Mouse (Mus musculus) limb, embryonic 10.5 days (tissue): ENCODE results near the gene Mbd5. TPM values are rescaled to one million over a fixed set of nuclear protein-coding genes. Genes with fewer than 3 reads are reported as not detected.
"Not testable (repeated sequence)": the region's sequence is repeated elsewhere in the genome, so short reads cannot be mapped to it uniquely, and the experiment has no call there.

ENCODE experiments used
- DNase-seq: peaks from one replicate; pipeline ENCODE4 v3.0.0-alpha.2; 2017; ENCODE audit warnings: low spot score
- H3K27ac ChIP-seq: fragments of 300-500 bp; sonication (generic); 2 replicates; pipeline ENCODE4 v1.5.1; 2016; ENCODE audit warnings: mild to moderate bottlenecking
- H3K27me3 ChIP-seq: fragments of 300-500 bp; sonication (generic); 2 replicates; pipeline ENCODE4 v1.6.1; 2016; ENCODE audit warnings: low read depth, mild to moderate bottlenecking; ENCODE audit not compliant: poor library complexity, severe bottlenecking
- H3K36me3 ChIP-seq: fragments of 300-500 bp; sonication (generic); 2 replicates; pipeline ENCODE4 v1.6.1; 2016; ENCODE audit warnings: mild to moderate bottlenecking, moderate library complexity
- H3K4me1 ChIP-seq: fragments of 300-500 bp; sonication (generic); 2 replicates; pipeline ENCODE4 v1.6.1; 2016
- H3K4me3 ChIP-seq: fragments of 300-500 bp; sonication (generic); 2 replicates; pipeline ENCODE4 v1.5.1; 2016; ENCODE audit warnings: mild to moderate bottlenecking, moderate library complexity
- H3K9me3 ChIP-seq: fragments of 300-500 bp; sonication (generic); replicated peaks from 2 replicates; pipeline ENCODE4 v1.6.1; 2016; ENCODE audit warnings: mild to moderate bottlenecking
- WGBS: fragments of 180-500 bp; shearing (Covaris S2); methylation state at CpG from one replicate; pipeline ENCODE4 v1.1.7; 2016; 5-methylcytosine and 5-hydroxymethylcytosine counted together
- polyA plus RNA-seq: library from polyadenylated mRNA; unstranded; fragments of >200 nt; fragmentation: Nextera tagmentation; extraction: Ambion mirVana; gene quantifications from 2 replicates; pipeline ENCODE4 v1.2.1, GENCODE M21; 2016

Mbd5 gene
- polyA plus RNA-seq, 1 experiment from 2014 or later = 27.7 TPM

GRCm38 (mm10) chr2:49191695-49192094 lies 242.4 kb downstream of the Mbd5 start:
- 98% methylated on average over 3 of the region's 3 CpGs for WGBS
- H3K9me3 ChIP-seq = no peaks in the 10 kb centered on the region
- H3K27me3 ChIP-seq = no peaks in the 10 kb centered on the region
- no peak overlapping the region for H3K4me3 ChIP-seq
- H3K36me3 ChIP-seq = no peaks in the 10 kb centered on the region
- H3K27ac ChIP-seq = no peak overlapping the region
- no peaks in the 10 kb centered on the region for H3K4me1 ChIP-seq
- no peak for DNase-seq

DNA sequence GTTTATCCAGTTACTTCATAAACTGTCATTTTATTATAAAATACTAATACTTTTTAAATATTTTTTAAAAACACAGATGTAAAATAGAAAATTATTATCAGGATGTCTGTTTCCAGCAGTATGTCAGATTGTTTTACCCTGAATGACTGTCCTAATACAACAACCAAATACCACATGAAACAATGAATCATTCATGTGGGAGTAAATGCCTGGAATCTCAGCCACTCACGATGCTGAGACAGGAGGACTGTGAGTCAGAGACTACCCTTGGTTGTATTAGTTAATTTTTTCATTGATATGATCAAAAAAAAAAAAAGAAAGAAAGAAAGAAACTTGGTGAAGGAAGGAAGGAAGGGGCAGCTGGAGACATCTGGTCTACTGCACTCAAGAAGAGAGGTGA lies 254.8 kb downstream of the Mbd5 start:
- Histone ChIP-seq H3K9me3 (no peaks in the 10 kb centered on the region), H3K27me3 (no peaks in the 10 kb centered on the region), H3K27ac (no peak overlapping the region), H3K36me3 (no peaks in the 10 kb centered on the region), H3K4me3 (no peak overlapping the region), H3K4me1 (no peaks in the 10 kb centered on the region)
- 85% methylated on average over 1 of the region's 1 CpGs for WGBS
- DNase-seq = no peak

DNA sequence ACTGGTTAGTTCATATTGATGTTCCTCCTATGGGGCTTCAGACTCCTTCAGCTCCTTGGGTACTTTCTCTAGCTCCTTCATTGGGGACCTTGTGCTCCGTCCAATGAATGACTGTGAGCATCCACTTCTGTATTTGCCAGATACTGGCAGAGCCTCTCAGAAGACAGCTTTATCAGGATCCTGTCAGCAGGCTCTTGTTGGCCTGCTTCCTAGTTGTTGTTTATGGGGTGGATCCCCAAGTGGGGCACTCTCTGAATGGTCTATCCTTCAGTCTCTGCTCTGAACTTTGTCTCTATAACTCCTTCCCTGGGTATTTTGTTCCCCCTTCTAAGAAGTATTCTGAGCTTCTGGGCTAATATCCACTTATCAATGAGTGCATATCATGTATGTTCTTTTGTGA lies 256.4 kb downstream of the Mbd5 start:
- H3K4me3 ChIP-seq, H3K4me1 ChIP-seq, H3K9me3 ChIP-seq, H3K27ac ChIP-seq, DNase-seq, H3K27me3 ChIP-seq, H3K36me3 ChIP-seq: not testable (repeated sequence)
- 100% methylated on average over 1 of the region's 1 CpGs for WGBS

DNA sequence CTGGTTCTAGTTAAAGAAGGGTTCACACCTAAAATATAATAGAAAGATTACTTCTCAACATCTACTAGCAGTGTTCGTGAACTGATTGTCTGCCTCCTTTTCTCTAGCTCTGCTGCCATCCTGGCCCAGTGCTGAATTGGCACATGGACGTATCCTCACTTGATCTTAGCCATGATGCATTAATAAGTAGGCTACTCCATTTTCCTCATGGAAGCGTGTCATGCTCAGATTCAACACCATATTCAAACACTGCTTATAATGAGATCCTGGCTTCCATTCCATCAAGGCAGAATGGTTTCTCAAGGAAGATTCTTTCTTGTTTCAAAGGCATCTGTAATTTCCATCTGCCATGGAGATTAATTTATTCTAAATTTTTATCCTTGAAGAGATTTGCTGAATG lies 260.0 kb downstream of the Mbd5 start:
- Histone ChIP-seq H3K36me3 (no peaks in the 10 kb centered on the region), H3K9me3 (no peaks in the 10 kb centered on the region), H3K4me1 (no peaks in the 10 kb centered on the region), H3K4me3 (no peak overlapping the region), H3K27ac (no peak overlapping the region), H3K27me3 (no peaks in the 10 kb centered on the region)
- no peak for DNase-seq
- WGBS = 91% methylated on average over 3 of the region's 3 CpGs

- no peak overlapping the region for H3K4me3 ChIP-seq
- no peaks in the 10 kb centered on the region for H3K36me3 ChIP-seq
- H3K9me3 ChIP-seq = no peaks in the 10 kb centered on the region
- no peak for DNase-seq
- no peaks in the 10 kb centered on the region for H3K4me1 ChIP-seq
- no peak overlapping the region for H3K27ac ChIP-seq
- 95% methylated on average over 1 of the region's 1 CpGs for WGBS
- no peaks in the 10 kb centered on the region for H3K27me3 ChIP-seq
Observed at GRCm38 (mm10) chr2:49210408-49210807, 261.1 kb downstream of the Mbd5 start.

- no peak overlapping the region for H3K27ac ChIP-seq
- DNase-seq = no peak
Observed at GRCm38 (mm10) chr2:49229725-49230124, 280.4 kb downstream of the Mbd5 start.

GRCm38 (mm10) chr2:49234064-49234463 lies 284.8 kb downstream of the Mbd5 start:
- no peaks in the 10 kb centered on the region; the same call in 1 of the 2 replicates for H3K36me3 ChIP-seq
- no peak overlapping the region for H3K27ac ChIP-seq
- no peaks in the 10 kb centered on the region for H3K4me1 ChIP-seq
- DNase-seq = no peak
- 90% methylated on average over 2 of the region's 2 CpGs for WGBS
- H3K9me3 ChIP-seq = no peaks in the 10 kb centered on the region
- no peak overlapping the region for H3K4me3 ChIP-seq
- H3K27me3 ChIP-seq = no peaks in the 10 kb centered on the region

More at GRCm38 (mm10) chr2:49229725-49230124, 280.4 kb downstream of the Mbd5 start:
- Histone ChIP-seq H3K4me3 (no peak overlapping the region), H3K36me3 (no peaks in the 10 kb centered on the region), H3K4me1 (no peaks in the 10 kb centered on the region), H3K27me3 (no peaks in the 10 kb centered on the region), H3K9me3 (no peaks in the 10 kb centered on the region)

DNA sequence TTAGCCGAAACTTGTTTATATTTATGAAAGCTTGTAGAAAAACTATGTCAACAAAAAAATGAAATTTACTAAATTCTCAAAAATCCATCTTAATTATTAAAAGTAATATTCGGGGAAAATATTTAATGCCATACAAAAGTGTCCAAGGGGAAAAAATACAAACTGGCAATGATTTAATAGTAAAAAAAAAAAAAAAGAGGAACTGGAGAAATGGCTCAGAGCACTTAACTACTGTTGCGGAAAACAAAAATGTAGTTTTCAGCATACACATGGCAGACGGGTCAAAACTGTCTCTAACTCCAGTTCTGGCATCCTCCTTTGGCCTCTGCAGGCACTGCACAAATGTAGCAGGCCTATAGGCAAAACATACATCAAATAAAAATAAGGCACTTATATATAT lies 292.4 kb downstream of the Mbd5 start:
- 94% methylated on average over 4 of the region's 4 CpGs for WGBS

DNA sequence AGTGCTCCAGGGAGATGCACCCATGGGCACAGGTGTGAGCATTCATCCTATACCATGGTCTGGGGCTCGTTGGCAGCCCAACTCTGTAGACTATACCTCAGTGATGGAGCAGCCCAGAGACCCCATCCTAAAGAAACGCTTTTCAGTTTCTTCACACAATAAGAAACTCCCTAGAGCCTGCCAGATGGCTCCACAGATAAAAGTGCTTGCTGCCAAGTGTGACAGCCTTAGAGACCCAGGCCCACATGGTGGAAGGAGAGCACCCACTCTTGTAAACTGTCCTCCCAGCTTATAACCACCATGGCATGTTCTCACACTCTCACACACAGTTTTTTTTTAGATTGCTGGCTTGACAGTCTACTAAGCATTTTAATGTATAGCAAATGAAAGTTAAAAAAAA lies 314.8 kb downstream of the Mbd5 start:
- Histone ChIP-seq H3K4me3 (no peak overlapping the region), H3K9me3 (no peaks in the 10 kb centered on the region), H3K27me3 (no peaks in the 10 kb centered on the region), H3K4me1 (no peaks in the 10 kb centered on the region), H3K36me3 (no peaks in the 10 kb centered on the region), H3K27ac (no peak overlapping the region)
- WGBS = 65% methylated on average over 2 of the region's 2 CpGs
- DNase-seq = no peak

More for the DNA sequence above, 292.4 kb downstream of the Mbd5 start:
- H3K27ac ChIP-seq = no peak overlapping the region
- H3K4me3 ChIP-seq = no peak overlapping the region
- DNase-seq = no peak
- no peaks in the 10 kb centered on the region for H3K27me3 ChIP-seq
- H3K4me1 ChIP-seq = no peaks in the 10 kb centered on the region
- H3K36me3 ChIP-seq = no peaks in the 10 kb centered on the region
- no peaks in the 10 kb centered on the region for H3K9me3 ChIP-seq

- Histone ChIP-seq H3K36me3 (no peaks in the 10 kb centered on the region), H3K27ac (peak overlapping the region; percentile 5; the same call in 1 of the 2 replicates), H3K4me3 (no peak overlapping the region), H3K9me3 (no peaks in the 10 kb centered on the region), H3K4me1 (peaks cover 6% of the 10 kb centered on the region), H3K27me3 (no peaks in the 10 kb centered on the region)
- 26% methylated on average over 11 of the region's 11 CpGs for WGBS
- DNase-seq = peak; percentile 34
Observed at GRCm38 (mm10) chr2:49272295-49272967, 323.1 kb downstream of the Mbd5 start.

DNA sequence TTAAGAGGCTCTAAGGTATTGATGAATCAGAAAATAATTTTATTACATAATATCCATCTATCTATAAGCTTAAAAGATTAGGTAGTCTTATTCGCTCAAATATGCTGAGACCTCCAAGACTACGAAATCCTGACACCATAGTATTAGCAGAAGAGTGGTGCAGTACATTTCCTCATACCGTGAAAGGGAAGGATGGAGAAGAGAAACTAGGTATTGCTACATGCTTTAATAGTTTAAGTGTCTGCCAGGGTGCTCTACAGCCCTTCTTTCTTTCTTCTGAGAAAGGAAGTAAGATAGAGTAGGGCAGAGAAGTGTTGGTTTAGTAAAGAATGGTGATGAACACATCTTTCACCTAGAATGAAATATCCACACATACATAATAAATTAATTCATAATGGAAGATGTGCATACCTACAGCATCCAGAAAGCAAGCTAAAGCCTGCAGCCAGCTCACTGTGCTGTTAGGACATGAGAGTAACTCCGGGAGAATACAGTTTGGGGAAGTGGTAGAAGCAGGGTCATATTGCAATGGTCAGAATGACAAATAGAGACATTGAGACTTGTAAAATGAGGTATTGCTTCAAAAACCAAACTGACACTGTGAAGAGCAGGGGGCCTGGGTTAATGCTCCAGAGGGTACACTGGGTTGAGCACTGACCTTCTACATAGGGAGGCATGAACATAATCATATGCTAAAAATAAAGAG lies 326.9 kb downstream of the Mbd5 start:
- peaks cover 23% of the 10 kb centered on the region for H3K4me1 ChIP-seq
- DNase-seq = no peak
- WGBS = 90% methylated on average over 4 of the region's 4 CpGs
- H3K9me3 ChIP-seq = no peaks in the 10 kb centered on the region
- H3K4me3 ChIP-seq = no peak overlapping the region
- no peaks in the 10 kb centered on the region for H3K27me3 ChIP-seq
- no peak overlapping the region for H3K27ac ChIP-seq
- H3K36me3 ChIP-seq = no peaks in the 10 kb centered on the region; the same call in 1 of the 2 replicates

DNA sequence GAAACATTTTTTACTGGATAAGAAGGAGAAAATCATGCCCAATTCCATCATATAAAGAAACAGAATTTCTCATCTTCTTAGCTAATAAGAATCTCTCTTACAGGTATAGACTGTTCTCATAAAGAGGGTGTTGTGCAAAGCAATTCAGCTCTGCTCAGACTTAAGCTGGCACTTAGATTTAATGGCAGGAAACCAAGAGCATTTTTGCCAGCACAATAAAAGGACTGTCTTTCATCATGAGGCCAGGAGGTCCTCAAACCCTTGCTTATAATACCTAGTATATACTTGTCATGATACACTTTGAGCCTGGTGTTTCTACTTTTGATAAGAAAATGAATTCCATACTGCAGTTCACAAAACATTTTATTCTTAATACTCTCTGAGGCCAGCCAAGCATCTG lies 331.2 kb downstream of the Mbd5 start:
- Histone ChIP-seq H3K4me3 (no peak overlapping the region), H3K9me3 (no peaks in the 10 kb centered on the region), H3K27me3 (no peaks in the 10 kb centered on the region), H3K27ac (no peak overlapping the region), H3K4me1 (peaks cover 23% of the 10 kb centered on the region), H3K36me3 (no peaks in the 10 kb centered on the region; the same call in 1 of the 2 replicates)
- no peak for DNase-seq

DNA sequence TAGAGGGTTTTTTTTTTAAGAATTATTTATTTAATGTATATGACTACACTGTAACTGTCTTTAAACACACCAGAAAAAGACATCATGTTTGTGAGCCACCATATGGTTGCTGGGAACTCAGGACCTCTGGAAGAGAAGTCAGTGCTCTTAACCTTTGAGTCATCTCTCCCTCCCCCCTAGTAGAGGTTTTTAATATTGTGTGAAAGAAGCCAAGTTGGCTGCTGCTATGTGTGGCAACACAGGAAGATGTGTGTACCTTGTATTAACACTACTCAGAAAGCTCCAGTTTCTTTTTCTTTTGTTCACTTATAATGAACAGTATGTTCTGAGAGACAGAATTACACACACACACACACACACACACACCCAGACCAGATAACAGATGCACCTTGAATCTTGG lies 334.3 kb downstream of the Mbd5 start:
- Histone ChIP-seq H3K27ac (no peak overlapping the region), H3K27me3 (no peaks in the 10 kb centered on the region), H3K4me3 (no peak overlapping the region), H3K4me1 (peaks cover 28% of the 10 kb centered on the region), H3K9me3 (no peaks in the 10 kb centered on the region), H3K36me3 (no peaks in the 10 kb centered on the region; the same call in 1 of the 2 replicates)
- no peak for DNase-seq
